Mouse (Mus musculus): Measurements from ENCODE around the gene Ninj2. TPM values are rescaled to one million over a fixed set of nuclear protein-coding genes. Genes with fewer than 3 reads are reported as not detected.

The Ninj2 gene
- polyA plus RNA-seq, 1 experiment from 2014 or later: 1.6 TPM

GRCm38 (mm10) chr6:120164765-120165164, 71.6 kb downstream of the Ninj2 start:
- peaks cover 2% of the 10 kb centered on the region; the same call in 1 of the 2 replicates for H3K4me1 ChIP-seq
- no peak overlapping the region for H3K4me2 ChIP-seq
- H3K36me3 ChIP-seq: no peaks in the 10 kb centered on the region
- H3K9me3 ChIP-seq: no peaks in the 10 kb centered on the region
- no peak for ATAC-seq (ENCODE audit: insufficient number of reproducible peaks, low FRiP score, low TSS enrichment, low read depth)
- H3K27me3 ChIP-seq: no peaks in the 10 kb centered on the region
- no peak overlapping the region for H3K9ac ChIP-seq
- H3K27ac ChIP-seq: no peak overlapping the region
- 66% methylated on average over 4 of the region's 4 CpGs for WGBS
- no peak overlapping the region for H3K4me3 ChIP-seq

GRCm38 (mm10) chr6:120167574-120167973, 74.4 kb downstream of the Ninj2 start:
- Histone ChIP-seq H3K9ac (no peak overlapping the region), H3K4me1 (no peaks in the 10 kb centered on the region), H3K36me3 (no peaks in the 10 kb centered on the region), H3K4me2 (no peak overlapping the region), H3K27ac (no peak overlapping the region), H3K4me3 (no peak overlapping the region), H3K27me3 (no peaks in the 10 kb centered on the region), H3K9me3 (no peaks in the 10 kb centered on the region)
- no peak for ATAC-seq (ENCODE audit: insufficient number of reproducible peaks, low FRiP score, low TSS enrichment, low read depth)
- 74% methylated on average over 4 of the region's 4 CpGs for WGBS

- no peaks in the 10 kb centered on the region for H3K36me3 ChIP-seq
- H3K4me1 ChIP-seq: no peaks in the 10 kb centered on the region
- H3K9ac ChIP-seq: no peak overlapping the region
- WGBS: 78% methylated on average over 8 of the region's 8 CpGs
- H3K4me2 ChIP-seq: no peak overlapping the region
- H3K9me3 ChIP-seq: no peaks in the 10 kb centered on the region
- H3K4me3 ChIP-seq: no peak overlapping the region
- no peak overlapping the region for H3K27ac ChIP-seq
- no peaks in the 10 kb centered on the region for H3K27me3 ChIP-seq
- ATAC-seq (ENCODE audit: insufficient number of reproducible peaks, low FRiP score, low TSS enrichment, low read depth): no peak
Observed at GRCm38 (mm10) chr6:120172294-120173017, 79.3 kb downstream of the Ninj2 start.

- H3K4me2 ChIP-seq: no peak overlapping the region
- no peak for ATAC-seq (ENCODE audit: insufficient number of reproducible peaks, low FRiP score, low TSS enrichment, low read depth)
- no peaks in the 10 kb centered on the region for H3K36me3 ChIP-seq
- no peaks in the 10 kb centered on the region for H3K27me3 ChIP-seq
- H3K27ac ChIP-seq: no peak overlapping the region; the same call in 1 of the 2 replicates
- H3K9me3 ChIP-seq: no peaks in the 10 kb centered on the region
- WGBS: 85% methylated on average over 6 of the region's 6 CpGs
- H3K4me3 ChIP-seq: no peak overlapping the region
- H3K4me1 ChIP-seq: no peaks in the 10 kb centered on the region
- no peak overlapping the region for H3K9ac ChIP-seq
Observed at GRCm38 (mm10) chr6:120174028-120174601, 81.0 kb downstream of the Ninj2 start.

GRCm38 (mm10) chr6:120174602-120175115, 81.5 kb downstream of the Ninj2 start:
- Histone ChIP-seq H3K4me1 (peaks cover 4% of the 10 kb centered on the region; the same call in 1 of the 2 replicates), H3K27me3 (no peaks in the 10 kb centered on the region), H3K4me3 (no peak overlapping the region), H3K9ac (no peak overlapping the region), H3K36me3 (no peaks in the 10 kb centered on the region), H3K27ac (no peak overlapping the region; the same call in 1 of the 2 replicates), H3K9me3 (no peaks in the 10 kb centered on the region), H3K4me2 (no peak overlapping the region)
- WGBS: 62% methylated on average over 7 of the region's 7 CpGs
- no peak for ATAC-seq (ENCODE audit: insufficient number of reproducible peaks, low FRiP score, low TSS enrichment, low read depth)

GRCm38 (mm10) chr6:120175650-120176049, 82.5 kb downstream of the Ninj2 start:
- no peak overlapping the region for H3K9ac ChIP-seq
- H3K27me3 ChIP-seq: no peaks in the 10 kb centered on the region
- H3K4me1 ChIP-seq: peaks cover 9% of the 10 kb centered on the region; the same call in 1 of the 2 replicates
- no peak overlapping the region for H3K27ac ChIP-seq
- no peaks in the 10 kb centered on the region for H3K9me3 ChIP-seq
- H3K4me3 ChIP-seq: no peak overlapping the region
- no peak overlapping the region for H3K4me2 ChIP-seq
- no peaks in the 10 kb centered on the region for H3K36me3 ChIP-seq
- WGBS: 87% methylated on average over 4 of the region's 4 CpGs
- ATAC-seq (ENCODE audit: insufficient number of reproducible peaks, low FRiP score, low TSS enrichment, low read depth): no peak

- H3K4me1 ChIP-seq: peaks cover 9% of the 10 kb centered on the region; the same call in 1 of the 2 replicates
- no peak overlapping the region for H3K27ac ChIP-seq
- no peak overlapping the region for H3K9ac ChIP-seq
- H3K4me2 ChIP-seq: no peak overlapping the region
- no peaks in the 10 kb centered on the region for H3K9me3 ChIP-seq
- no peak for ATAC-seq (ENCODE audit: insufficient number of reproducible peaks, low FRiP score, low TSS enrichment, low read depth)
- WGBS: 90% methylated on average over 6 of the region's 6 CpGs
- no peaks in the 10 kb centered on the region for H3K27me3 ChIP-seq
- no peak overlapping the region for H3K4me3 ChIP-seq
- no peaks in the 10 kb centered on the region for H3K36me3 ChIP-seq
Observed at GRCm38 (mm10) chr6:120179044-120179755, 86.0 kb downstream of the Ninj2 start.

- no peaks in the 10 kb centered on the region for H3K9me3 ChIP-seq
- H3K9ac ChIP-seq: no peak overlapping the region
- WGBS: 58% methylated on average over 8 of the region's 8 CpGs
Observed at GRCm38 (mm10) chr6:120179756-120180206, 86.6 kb downstream of the Ninj2 start.

GRCm38 (mm10) chr6:120180492-120180891, 87.3 kb downstream of the Ninj2 start:
- Histone ChIP-seq H3K4me1 (peaks cover 9% of the 10 kb centered on the region; the same call in 1 of the 2 replicates), H3K4me2 (no peak overlapping the region), H3K27ac (no peak overlapping the region), H3K27me3 (no peaks in the 10 kb centered on the region), H3K9me3 (no peaks in the 10 kb centered on the region), H3K9ac (no peak overlapping the region), H3K4me3 (no peak overlapping the region), H3K36me3 (no peaks in the 10 kb centered on the region)
- WGBS: 46% methylated on average over 4 of the region's 4 CpGs
- ATAC-seq (ENCODE audit: insufficient number of reproducible peaks, low FRiP score, low TSS enrichment, low read depth): no peak

More at GRCm38 (mm10) chr6:120179756-120180206, 86.6 kb downstream of the Ninj2 start:
- Histone ChIP-seq H3K27ac (no peak overlapping the region), H3K4me2 (no peak overlapping the region), H3K27me3 (no peaks in the 10 kb centered on the region), H3K4me3 (no peak overlapping the region), H3K4me1 (peaks cover 9% of the 10 kb centered on the region; the same call in 1 of the 2 replicates), H3K36me3 (no peaks in the 10 kb centered on the region)
- no peak for ATAC-seq (ENCODE audit: insufficient number of reproducible peaks, low FRiP score, low TSS enrichment, low read depth)

GRCm38 (mm10) chr6:120182160-120182559, 89.0 kb downstream of the Ninj2 start:
- no peak overlapping the region for H3K4me2 ChIP-seq
- H3K27ac ChIP-seq: no peak overlapping the region
- H3K9ac ChIP-seq: no peak overlapping the region
- H3K36me3 ChIP-seq: no peaks in the 10 kb centered on the region
- WGBS: 90% methylated on average over 5 of the region's 5 CpGs
- ATAC-seq (ENCODE audit: insufficient number of reproducible peaks, low FRiP score, low TSS enrichment, low read depth): no peak
- H3K9me3 ChIP-seq: no peaks in the 10 kb centered on the region
- H3K4me3 ChIP-seq: no peak overlapping the region
- H3K4me1 ChIP-seq: peaks cover 9% of the 10 kb centered on the region; the same call in 1 of the 2 replicates
- H3K27me3 ChIP-seq: no peaks in the 10 kb centered on the region

GRCm38 (mm10) chr6:120183771-120184170, 90.6 kb downstream of the Ninj2 start:
- H3K4me1 ChIP-seq: peaks cover 25% of the 10 kb centered on the region
- 82% methylated on average over 4 of the region's 4 CpGs for whole genome bisulfite sequencing
- H3K4me3 ChIP-seq: no peak overlapping the region
- H3K9me3 ChIP-seq: no peaks in the 10 kb centered on the region
- H3K9ac ChIP-seq: no peak overlapping the region
- H3K36me3 ChIP-seq: no peaks in the 10 kb centered on the region
- H3K4me2 ChIP-seq: no peak overlapping the region
- no peak for ATAC-seq (ENCODE audit: insufficient number of reproducible peaks, low FRiP score, low TSS enrichment, low read depth)
- H3K27ac ChIP-seq: no peak overlapping the region
- H3K27me3 ChIP-seq: no peaks in the 10 kb centered on the region
